Mouse (Mus musculus): ENCODE measurements around the gene Gipc3. TPM values are rescaled to one million over a fixed set of nuclear protein-coding genes. Genes with fewer than 3 reads are reported as not detected.

The Gipc3 gene
- polyA plus RNA-seq, 1 experiment from 2014 or later, result not detected

DNA sequence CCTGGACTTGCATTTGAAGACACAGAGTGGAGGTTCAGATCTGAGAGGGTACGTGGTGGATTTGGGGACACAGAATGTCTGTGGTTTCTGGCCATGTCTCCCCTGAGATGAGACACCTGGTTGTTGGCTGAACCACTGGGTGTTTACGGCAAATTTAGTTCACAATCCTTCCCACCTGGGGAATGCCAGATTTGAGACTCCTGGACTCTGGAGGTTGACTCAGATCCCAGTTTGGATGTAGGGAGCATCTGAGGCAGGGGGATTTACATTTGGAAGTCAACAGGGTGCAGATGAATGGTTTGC is 34.2 kb upstream of the Gipc3 start:
- Histone ChIP-seq H3K4me3 (ENCODE audit: low read depth, low read length) (peak overlapping the region; percentile 79), H3K4me2 (ENCODE audit: low read length) (peak overlapping the region; percentile 94), H3K27ac (ENCODE audit: low read length) (no peak overlapping the region), H3K9me3 (replicated peaks; ENCODE audit: control insufficient read depth, low read length, poor library complexity, severe bottlenecking) (no peaks in the 10 kb centered on the region), H3K36me3 (ENCODE audit: control insufficient read depth, insufficient read depth, low read length) (peaks cover 2% of the 10 kb centered on the region; the same call in 1 of the 2 replicates), H3K9ac (ENCODE audit: low read depth, low read length) (peak overlapping the region; percentile 90), H3K27me3 (ENCODE audit: control insufficient read depth, insufficient read depth, low read depth, low read length) (no peaks in the 10 kb centered on the region), H3K4me1 (ENCODE audit: control insufficient read depth, insufficient read depth, low read length) (peaks cover 24% of the 10 kb centered on the region)
- 58% methylated on average over 2 of the region's 2 CpGs for WGBS
- ATAC-seq, result no peak

DNA sequence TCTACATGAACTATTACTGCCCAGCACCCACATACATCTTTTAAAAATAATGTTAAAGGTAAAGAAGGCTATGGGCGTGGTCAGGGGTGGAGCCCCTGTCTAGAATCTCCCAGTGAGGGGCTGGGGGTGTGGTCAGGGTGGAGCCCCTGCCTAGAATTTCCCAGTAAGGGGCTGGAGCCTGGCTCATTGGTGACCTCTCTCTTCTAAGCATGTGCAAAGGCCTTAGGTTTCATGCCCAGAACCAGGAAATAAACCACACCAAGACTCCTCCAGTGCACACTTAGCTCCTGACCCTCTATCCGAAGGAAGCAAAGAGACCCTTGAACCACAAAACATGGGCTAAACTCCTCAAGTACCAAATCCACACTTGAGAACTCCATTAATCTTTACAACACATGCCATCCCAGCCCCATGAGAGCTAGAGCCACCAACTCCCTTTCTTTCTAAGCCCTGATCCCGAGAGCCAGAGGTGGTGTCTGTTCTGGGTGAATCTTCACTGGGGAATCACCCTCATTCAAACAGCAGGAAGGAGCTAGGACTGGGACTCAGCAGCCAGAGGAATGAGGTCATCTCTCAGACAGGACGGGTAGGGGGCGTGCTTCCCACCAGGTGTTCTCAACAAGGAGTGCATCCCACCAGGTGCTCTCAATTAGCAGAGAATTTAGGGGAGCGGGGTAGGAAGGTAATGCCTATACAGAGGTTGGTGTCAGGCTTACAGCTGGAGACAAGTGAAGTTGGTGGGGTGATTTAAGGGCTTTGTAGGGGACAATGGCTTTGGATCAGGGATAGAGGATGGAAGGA is 33.7 kb upstream of the Gipc3 start:
- H3K27ac ChIP-seq (ENCODE audit: low read length), result no peak overlapping the region
- peaks cover 2% of the 10 kb centered on the region; the same call in 1 of the 2 replicates for H3K36me3 ChIP-seq (ENCODE audit: control insufficient read depth, insufficient read depth, low read length)
- no peaks in the 10 kb centered on the region for H3K27me3 ChIP-seq (ENCODE audit: control insufficient read depth, insufficient read depth, low read depth, low read length)
- no peaks in the 10 kb centered on the region for H3K9me3 ChIP-seq (replicated peaks; ENCODE audit: control insufficient read depth, low read length, poor library complexity, severe bottlenecking)
- H3K4me3 ChIP-seq (ENCODE audit: low read depth, low read length), result peak overlapping the region; percentile 79
- H3K9ac ChIP-seq (ENCODE audit: low read depth, low read length), result peak overlapping the region; percentile 90
- 46% methylated on average over 6 of the region's 6 CpGs for WGBS
- ATAC-seq, result no peak
- H3K4me2 ChIP-seq (ENCODE audit: low read length), result peak overlapping the region; percentile 94
- peaks cover 24% of the 10 kb centered on the region for H3K4me1 ChIP-seq (ENCODE audit: control insufficient read depth, insufficient read depth, low read length)

DNA sequence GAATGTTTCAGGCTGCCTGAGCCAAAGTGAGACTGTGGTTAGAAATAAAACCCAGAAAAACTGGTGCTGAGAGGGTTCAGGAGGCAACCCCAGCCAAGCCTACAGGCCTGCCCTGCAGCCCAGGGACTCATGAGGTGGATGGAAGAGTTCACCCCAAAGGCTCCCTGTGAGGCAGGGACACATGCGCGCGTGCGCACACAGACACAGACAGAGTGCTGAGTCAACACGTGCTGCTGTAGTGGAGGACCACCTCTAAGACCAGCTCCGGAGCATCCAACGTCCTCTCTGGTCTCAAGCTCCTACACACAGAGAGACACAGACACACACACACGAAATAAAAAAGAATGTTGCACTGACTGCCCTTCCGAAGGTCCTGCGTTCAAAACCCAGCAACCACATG is 32.3 kb upstream of the Gipc3 start:
- 91% methylated on average over 10 of the region's 10 CpGs for WGBS

DNA sequence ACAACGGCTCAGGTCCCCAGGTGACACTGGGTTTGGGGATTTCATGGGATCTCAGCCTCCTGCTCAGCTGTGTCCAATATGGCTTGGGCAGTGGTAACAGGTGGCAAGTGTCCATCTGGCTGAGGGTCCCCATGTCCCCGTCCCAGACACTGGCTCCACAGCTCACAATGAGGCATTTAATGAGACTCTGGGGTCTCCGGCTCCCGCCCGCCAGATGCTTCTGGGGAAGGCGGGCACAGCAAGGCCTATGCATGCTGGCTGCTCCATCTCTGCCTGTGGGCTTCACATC is 24.1 kb upstream of the Gipc3 start:
- Histone ChIP-seq H3K4me3 (ENCODE audit: low read depth, low read length) (no peak overlapping the region), H3K4me1 (ENCODE audit: control insufficient read depth, insufficient read depth, low read length) (peaks cover 18% of the 10 kb centered on the region), H3K27me3 (ENCODE audit: control insufficient read depth, insufficient read depth, low read depth, low read length) (no peaks in the 10 kb centered on the region; the same call in 1 of the 2 replicates), H3K27ac (ENCODE audit: low read length) (no peak overlapping the region), H3K36me3 (ENCODE audit: control insufficient read depth, insufficient read depth, low read length) (peaks cover 36% of the 10 kb centered on the region), H3K9ac (ENCODE audit: low read depth, low read length) (no peak overlapping the region), H3K4me2 (ENCODE audit: low read length) (no peak overlapping the region), H3K9me3 (replicated peaks; ENCODE audit: control insufficient read depth, low read length, poor library complexity, severe bottlenecking) (no peaks in the 10 kb centered on the region)
- WGBS, result 70% methylated on average over 6 of the region's 6 CpGs
- no peak for ATAC-seq

More for the DNA sequence above, 32.3 kb upstream of the Gipc3 start:
- H3K4me3 ChIP-seq (ENCODE audit: low read depth, low read length), result no peak overlapping the region
- no peak for ATAC-seq
- H3K27me3 ChIP-seq (ENCODE audit: control insufficient read depth, insufficient read depth, low read depth, low read length), result no peaks in the 10 kb centered on the region
- H3K27ac ChIP-seq (ENCODE audit: low read length), result no peak overlapping the region
- H3K9me3 ChIP-seq (replicated peaks; ENCODE audit: control insufficient read depth, low read length, poor library complexity, severe bottlenecking), result no peaks in the 10 kb centered on the region
- no peak overlapping the region for H3K9ac ChIP-seq (ENCODE audit: low read depth, low read length)
- no peak overlapping the region for H3K4me2 ChIP-seq (ENCODE audit: low read length)
- peaks cover 24% of the 10 kb centered on the region for H3K4me1 ChIP-seq (ENCODE audit: control insufficient read depth, insufficient read depth, low read length)
- H3K36me3 ChIP-seq (ENCODE audit: control insufficient read depth, insufficient read depth, low read length), result peaks cover 12% of the 10 kb centered on the region

DNA sequence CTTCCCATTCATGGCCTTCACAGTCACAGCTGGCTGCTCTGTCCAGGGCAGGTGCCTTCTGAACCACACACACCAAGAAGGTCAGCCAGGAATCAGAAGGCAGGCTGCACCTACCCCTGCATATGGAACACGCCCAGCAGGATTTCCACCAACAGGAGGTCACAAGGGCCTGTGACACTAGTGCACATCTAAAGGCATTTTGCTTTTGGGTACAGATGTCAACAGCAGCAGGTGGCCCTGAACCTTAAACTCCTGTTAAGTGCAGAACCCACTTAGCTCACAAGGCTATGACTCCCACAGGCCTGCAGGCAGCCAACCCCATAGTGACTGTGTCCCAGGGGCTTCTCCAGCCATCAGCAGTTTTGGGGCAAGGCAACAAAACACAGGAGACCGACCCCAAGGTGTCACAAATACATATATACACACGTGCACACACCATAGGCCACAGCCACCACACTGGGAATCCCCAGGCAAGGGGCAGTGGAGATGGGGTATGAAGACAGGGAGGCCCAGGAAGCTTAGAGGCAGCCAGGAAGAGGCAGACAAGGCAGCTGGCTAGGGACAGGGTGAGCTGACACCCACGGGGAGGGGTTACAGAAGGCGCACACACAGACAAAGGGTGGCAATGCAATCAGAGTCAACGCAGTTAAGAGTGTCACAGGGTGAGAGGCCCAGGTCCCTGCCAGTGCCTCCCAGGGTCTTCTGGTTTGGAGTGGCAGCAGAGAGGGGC is 23.6 kb upstream of the Gipc3 start:
- WGBS, result 77% methylated on average over 6 of the region's 6 CpGs
- no peaks in the 10 kb centered on the region for H3K9me3 ChIP-seq (replicated peaks; ENCODE audit: control insufficient read depth, low read length, poor library complexity, severe bottlenecking)
- H3K4me3 ChIP-seq (ENCODE audit: low read depth, low read length), result no peak overlapping the region
- ATAC-seq, result no peak
- H3K27ac ChIP-seq (ENCODE audit: low read length), result no peak overlapping the region
- H3K27me3 ChIP-seq (ENCODE audit: control insufficient read depth, insufficient read depth, low read depth, low read length), result no peaks in the 10 kb centered on the region; the same call in 1 of the 2 replicates
- H3K4me1 ChIP-seq (ENCODE audit: control insufficient read depth, insufficient read depth, low read length), result peaks cover 18% of the 10 kb centered on the region
- H3K9ac ChIP-seq (ENCODE audit: low read depth, low read length), result no peak overlapping the region
- no peak overlapping the region for H3K4me2 ChIP-seq (ENCODE audit: low read length)
- H3K36me3 ChIP-seq (ENCODE audit: control insufficient read depth, insufficient read depth, low read length), result peaks cover 36% of the 10 kb centered on the region

DNA sequence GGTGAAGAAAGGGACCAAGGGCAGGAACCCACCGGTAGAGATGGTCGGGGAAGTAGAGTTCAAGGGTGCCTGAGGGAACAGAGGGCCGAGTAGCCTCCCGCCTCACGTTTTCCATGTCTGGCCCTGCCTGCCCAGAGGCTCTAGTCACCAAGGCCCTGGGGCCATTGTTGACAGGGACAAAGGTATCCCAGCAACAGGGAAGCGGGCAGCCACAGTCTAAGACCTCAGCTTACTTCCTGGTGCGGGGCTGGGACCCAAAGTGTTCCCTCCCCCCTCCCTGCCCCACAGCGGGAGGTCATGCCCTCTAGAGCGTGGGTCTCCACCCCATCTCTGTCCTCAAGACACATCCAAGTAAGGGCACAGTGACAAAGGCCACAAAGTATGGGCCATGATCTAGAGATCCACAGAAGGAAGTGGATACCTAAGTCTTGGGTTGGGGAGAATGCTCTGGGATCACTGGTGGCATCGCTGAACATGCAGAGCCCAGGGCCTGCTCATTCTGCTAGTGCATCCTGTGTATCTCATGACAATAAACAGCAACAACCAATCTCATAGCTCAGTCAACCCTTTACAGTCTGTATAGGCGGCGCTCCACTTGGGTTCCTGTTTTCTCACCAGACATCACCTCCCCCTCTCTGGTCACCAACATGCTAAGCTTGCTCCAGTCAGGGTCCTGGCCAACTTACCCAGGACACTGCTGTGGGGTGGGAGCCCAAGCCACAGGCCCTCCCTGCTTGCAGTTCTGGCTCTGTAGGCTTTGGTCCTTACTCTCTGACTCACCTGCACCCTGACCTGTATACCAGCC is 22.8 kb upstream of the Gipc3 start, which contains the start of gene 4930404N11Rik:
4930404N11Rik (minus strand) TSS at position 145 of the 805 bp plus-strand sequence.
- Histone ChIP-seq H3K36me3 (ENCODE audit: control insufficient read depth, insufficient read depth, low read length) (peaks cover 31% of the 10 kb centered on the region), H3K9me3 (replicated peaks; ENCODE audit: control insufficient read depth, low read length, poor library complexity, severe bottlenecking) (no peaks in the 10 kb centered on the region), H3K4me1 (ENCODE audit: control insufficient read depth, insufficient read depth, low read length) (peaks cover 18% of the 10 kb centered on the region), H3K27ac (ENCODE audit: low read length) (no peak within 1 kb of the TSS), H3K4me2 (ENCODE audit: low read length) (peak within 1 kb of the TSS; percentile 43), H3K9ac (ENCODE audit: low read depth, low read length) (no peak within 1 kb of the TSS; the same call in 1 of the 2 replicates), H3K27me3 (ENCODE audit: control insufficient read depth, insufficient read depth, low read depth, low read length) (no peaks in the 10 kb centered on the region; the same call in 1 of the 2 replicates), H3K4me3 (ENCODE audit: low read depth, low read length) (peak within 1 kb of the TSS; percentile 16; the same call in 1 of the 2 replicates)
- WGBS, result 19% methylated on average over 11 of the region's 12 CpGs
- ATAC-seq, result no peak

DNA sequence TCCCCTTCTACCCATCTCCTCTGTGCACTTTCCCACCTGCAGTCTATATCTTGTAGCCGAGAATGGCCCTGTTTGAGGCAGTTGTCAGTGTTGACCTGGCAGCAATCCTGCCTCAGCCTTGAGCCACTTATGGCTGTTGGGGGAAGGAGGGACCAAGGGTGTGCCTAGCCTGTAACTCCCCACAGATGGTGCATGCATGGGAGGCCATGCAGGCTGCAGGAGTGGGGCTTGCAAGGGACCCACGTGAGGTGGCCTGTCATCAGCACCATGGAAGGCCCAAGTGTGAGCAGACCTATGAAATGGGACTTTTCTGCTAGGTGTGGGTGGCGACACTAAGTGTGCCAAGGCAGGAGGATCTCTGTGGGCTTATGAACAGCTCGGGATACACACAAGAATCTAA is 22.0 kb upstream of the Gipc3 start:
- WGBS, result 36% methylated on average over 4 of the region's 4 CpGs
- no peak overlapping the region for H3K27ac ChIP-seq (ENCODE audit: low read length)
- H3K4me2 ChIP-seq (ENCODE audit: low read length), result no peak overlapping the region
- no peaks in the 10 kb centered on the region for H3K9me3 ChIP-seq (replicated peaks; ENCODE audit: control insufficient read depth, low read length, poor library complexity, severe bottlenecking)
- no peak overlapping the region for H3K9ac ChIP-seq (ENCODE audit: low read depth, low read length)
- H3K4me1 ChIP-seq (ENCODE audit: control insufficient read depth, insufficient read depth, low read length), result peaks cover 18% of the 10 kb centered on the region
- H3K27me3 ChIP-seq (ENCODE audit: control insufficient read depth, insufficient read depth, low read depth, low read length), result no peaks in the 10 kb centered on the region; the same call in 1 of the 2 replicates
- H3K4me3 ChIP-seq (ENCODE audit: low read depth, low read length), result no peak overlapping the region
- ATAC-seq, result no peak; the same call in 1 of the 2 replicates
- H3K36me3 ChIP-seq (ENCODE audit: control insufficient read depth, insufficient read depth, low read length), result peaks cover 24% of the 10 kb centered on the region

DNA sequence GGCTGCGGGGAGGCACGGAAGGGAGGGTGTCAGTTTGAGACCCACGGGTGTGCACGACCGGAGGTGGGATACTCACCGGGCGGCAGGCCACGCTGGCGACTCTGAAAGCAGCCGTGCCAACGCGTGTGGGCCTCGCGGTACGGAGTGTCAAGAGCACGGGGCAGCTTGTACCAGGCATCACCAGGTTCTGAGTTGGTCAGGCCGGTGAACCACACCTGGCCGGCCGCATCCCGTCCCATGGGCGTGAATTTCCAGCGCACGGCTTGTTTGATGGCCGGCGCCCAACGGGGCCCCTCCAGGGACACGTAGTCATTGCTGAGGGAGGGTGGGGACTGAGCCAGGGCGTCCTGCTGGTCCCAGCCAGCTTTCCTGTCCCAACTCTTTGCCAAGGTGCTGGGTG is 21.6 kb upstream of the Gipc3 start:
- Histone ChIP-seq H3K9ac (ENCODE audit: low read depth, low read length) (no peak overlapping the region; the same call in 1 of the 2 replicates), H3K9me3 (replicated peaks; ENCODE audit: control insufficient read depth, low read length, poor library complexity, severe bottlenecking) (no peaks in the 10 kb centered on the region), H3K4me2 (ENCODE audit: low read length) (peak overlapping the region; percentile 43), H3K36me3 (ENCODE audit: control insufficient read depth, insufficient read depth, low read length) (peaks cover 22% of the 10 kb centered on the region), H3K27ac (ENCODE audit: low read length) (no peak overlapping the region), H3K4me3 (ENCODE audit: low read depth, low read length) (peak overlapping the region; percentile 16; the same call in 1 of the 2 replicates), H3K27me3 (ENCODE audit: control insufficient read depth, insufficient read depth, low read depth, low read length) (no peaks in the 10 kb centered on the region; the same call in 1 of the 2 replicates), H3K4me1 (ENCODE audit: control insufficient read depth, insufficient read depth, low read length) (peaks cover 18% of the 10 kb centered on the region)
- no peak for ATAC-seq
- WGBS, result 11% methylated on average over 28 of the region's 28 CpGs

Data from midbrain, embryonic 16.5 days (tissue).